Mouse (Mus musculus): ENCODE results near the gene Gas7. TPM values are rescaled to one million over a fixed set of nuclear protein-coding genes. Genes with fewer than 3 reads are reported as not detected.
A peak's percentile ranks its signal among the peaks of the same experiment; 100 is the strongest.

Gene Gas7
- polyA plus RNA-seq, 1 experiment from 2014 or later, result 18.7 TPM

GRCm38 (mm10) chr11:67577994-67578393 lies 122.8 kb downstream of the Gas7 start:
- DNase-seq (ENCODE audit: low spot score), result no peak
- Histone ChIP-seq H3K36me3 (ENCODE audit: insufficient read depth, low read length) (no peaks in the 10 kb centered on the region), H3K4me2 (replicated peaks; ENCODE audit: low read depth, low read length) (no peak overlapping the region), H3K27me3 (replicated peaks; ENCODE audit: insufficient read depth, low read length) (no peaks in the 10 kb centered on the region), H3K4me3 (ENCODE audit: low read depth, low read length) (no peak overlapping the region), H3K9me3 (ENCODE audit: low read length) (no peaks in the 10 kb centered on the region), H3K4me1 (ENCODE audit: insufficient read depth, low read depth, low read length) (peaks cover 11% of the 10 kb centered on the region; the same call in 1 of the 2 replicates), H3K27ac (ENCODE audit: low read length) (no peak overlapping the region), H3K9ac (replicated peaks; ENCODE audit: low read depth) (no peak overlapping the region)
- 54% methylated on average over 4 of the region's 4 CpGs for WGBS
- no peak for ATAC-seq
- TF ChIP-seq EP300 (IDR thresholded peaks at IDR 0.05) (no peak), CTCF (IDR thresholded peaks at IDR 0.05) (no peak)

GRCm38 (mm10) chr11:67579136-67579535 lies 123.9 kb downstream of the Gas7 start:
- WGBS, result 44% methylated on average over 9 of the region's 9 CpGs
- Histone ChIP-seq H3K9me3 (ENCODE audit: low read length) (no peaks in the 10 kb centered on the region), H3K4me3 (ENCODE audit: low read depth, low read length) (no peak overlapping the region), H3K27me3 (replicated peaks; ENCODE audit: insufficient read depth, low read length) (no peaks in the 10 kb centered on the region), H3K27ac (ENCODE audit: low read length) (no peak overlapping the region), H3K9ac (replicated peaks; ENCODE audit: low read depth) (no peak overlapping the region), H3K4me2 (replicated peaks; ENCODE audit: low read depth, low read length) (no peak overlapping the region), H3K36me3 (ENCODE audit: insufficient read depth, low read length) (no peaks in the 10 kb centered on the region), H3K4me1 (ENCODE audit: insufficient read depth, low read depth, low read length) (peaks cover 11% of the 10 kb centered on the region; the same call in 1 of the 2 replicates)
- peak; percentile 30 for DNase-seq (ENCODE audit: low spot score)
- TF ChIP-seq EP300 (IDR thresholded peaks at IDR 0.05) (no peak), CTCF (IDR thresholded peaks at IDR 0.05) (no peak)
- no peak for ATAC-seq

- Histone ChIP-seq H3K4me1 (ENCODE audit: insufficient read depth, low read depth, low read length) (peaks cover 6% of the 10 kb centered on the region), H3K27me3 (replicated peaks; ENCODE audit: insufficient read depth, low read length) (no peaks in the 10 kb centered on the region), H3K4me2 (replicated peaks; ENCODE audit: low read depth, low read length) (no peak overlapping the region), H3K36me3 (ENCODE audit: insufficient read depth, low read length) (no peaks in the 10 kb centered on the region), H3K9ac (replicated peaks; ENCODE audit: low read depth) (no peak overlapping the region), H3K4me3 (ENCODE audit: low read depth, low read length) (no peak overlapping the region), H3K27ac (ENCODE audit: low read length) (no peak overlapping the region), H3K9me3 (ENCODE audit: low read length) (no peaks in the 10 kb centered on the region)
- peak; percentile 38 for ATAC-seq
- no peak for TF ChIP-seq CTCF (IDR thresholded peaks at IDR 0.05)
- TF ChIP-seq EP300 (IDR thresholded peaks at IDR 0.05), result no peak
- 39% methylated on average over 7 of the region's 7 CpGs for WGBS
- peak; percentile 48 for DNase-seq (ENCODE audit: low spot score)
These were observed 126.3 kb downstream of the Gas7 start for GRCm38 (mm10) chr11:67581549-67581948.

- ATAC-seq (no peak), DNase-seq (ENCODE audit: low spot score) (no peak)
- Histone ChIP-seq H3K4me2 (replicated peaks; ENCODE audit: low read depth, low read length) (no peak overlapping the region), H3K9ac (replicated peaks; ENCODE audit: low read depth) (no peak overlapping the region), H3K4me1 (ENCODE audit: insufficient read depth, low read depth, low read length) (peaks cover 4% of the 10 kb centered on the region), H3K27ac (ENCODE audit: low read length) (no peak overlapping the region), H3K27me3 (replicated peaks; ENCODE audit: insufficient read depth, low read length) (no peaks in the 10 kb centered on the region), H3K9me3 (ENCODE audit: low read length) (no peaks in the 10 kb centered on the region), H3K36me3 (ENCODE audit: insufficient read depth, low read length) (no peaks in the 10 kb centered on the region), H3K4me3 (ENCODE audit: low read depth, low read length) (no peak overlapping the region)
- WGBS, result 87% methylated on average over 4 of the region's 4 CpGs
- TF ChIP-seq CTCF (IDR thresholded peaks at IDR 0.05) (no peak), EP300 (IDR thresholded peaks at IDR 0.05) (no peak)
These were observed 127.3 kb downstream of the Gas7 start for GRCm38 (mm10) chr11:67582570-67582969.

GRCm38 (mm10) chr11:67585016-67585415 lies 129.8 kb downstream of the Gas7 start:
- Histone ChIP-seq H3K4me3 (ENCODE audit: low read depth, low read length) (no peak overlapping the region), H3K4me1 (ENCODE audit: insufficient read depth, low read depth, low read length) (peaks cover 11% of the 10 kb centered on the region), H3K27me3 (replicated peaks; ENCODE audit: insufficient read depth, low read length) (no peaks in the 10 kb centered on the region), H3K36me3 (ENCODE audit: insufficient read depth, low read length) (no peaks in the 10 kb centered on the region), H3K9me3 (ENCODE audit: low read length) (no peaks in the 10 kb centered on the region), H3K27ac (ENCODE audit: low read length) (no peak overlapping the region), H3K9ac (replicated peaks; ENCODE audit: low read depth) (no peak overlapping the region), H3K4me2 (replicated peaks; ENCODE audit: low read depth, low read length) (no peak overlapping the region)
- no peak for ATAC-seq
- 79% methylated on average over 6 of the region's 6 CpGs for WGBS
- TF ChIP-seq CTCF (IDR thresholded peaks at IDR 0.05) (no peak), EP300 (IDR thresholded peaks at IDR 0.05) (no peak)
- DNase-seq (ENCODE audit: low spot score), result no peak

- H3K4me1 ChIP-seq (ENCODE audit: insufficient read depth, low read depth, low read length), result peaks cover 11% of the 10 kb centered on the region
- no peak overlapping the region for H3K4me2 ChIP-seq (replicated peaks; ENCODE audit: low read depth, low read length)
- no peak for DNase-seq (ENCODE audit: low spot score)
- no peak overlapping the region for H3K27ac ChIP-seq (ENCODE audit: low read length)
- TF ChIP-seq EP300 (IDR thresholded peaks at IDR 0.05) (no peak), CTCF (IDR thresholded peaks at IDR 0.05) (no peak)
- no peaks in the 10 kb centered on the region for H3K9me3 ChIP-seq (ENCODE audit: low read length)
- no peak overlapping the region for H3K9ac ChIP-seq (replicated peaks; ENCODE audit: low read depth)
- no peaks in the 10 kb centered on the region for H3K27me3 ChIP-seq (replicated peaks; ENCODE audit: insufficient read depth, low read length)
- WGBS, result 74% methylated on average over 2 of the region's 2 CpGs
- no peaks in the 10 kb centered on the region for H3K36me3 ChIP-seq (ENCODE audit: insufficient read depth, low read length)
- no peak overlapping the region for H3K4me3 ChIP-seq (ENCODE audit: low read depth, low read length)
- no peak for ATAC-seq
These were observed 130.4 kb downstream of the Gas7 start for GRCm38 (mm10) chr11:67585629-67586028.

Measured in lung, postnatal 0 days (tissue).